Mouse (Mus musculus): ENCODE results near the gene Kcnh2.
A peak's percentile ranks its signal among the peaks of the same experiment; 100 is the strongest.

Kcnh2 gene

DNA sequence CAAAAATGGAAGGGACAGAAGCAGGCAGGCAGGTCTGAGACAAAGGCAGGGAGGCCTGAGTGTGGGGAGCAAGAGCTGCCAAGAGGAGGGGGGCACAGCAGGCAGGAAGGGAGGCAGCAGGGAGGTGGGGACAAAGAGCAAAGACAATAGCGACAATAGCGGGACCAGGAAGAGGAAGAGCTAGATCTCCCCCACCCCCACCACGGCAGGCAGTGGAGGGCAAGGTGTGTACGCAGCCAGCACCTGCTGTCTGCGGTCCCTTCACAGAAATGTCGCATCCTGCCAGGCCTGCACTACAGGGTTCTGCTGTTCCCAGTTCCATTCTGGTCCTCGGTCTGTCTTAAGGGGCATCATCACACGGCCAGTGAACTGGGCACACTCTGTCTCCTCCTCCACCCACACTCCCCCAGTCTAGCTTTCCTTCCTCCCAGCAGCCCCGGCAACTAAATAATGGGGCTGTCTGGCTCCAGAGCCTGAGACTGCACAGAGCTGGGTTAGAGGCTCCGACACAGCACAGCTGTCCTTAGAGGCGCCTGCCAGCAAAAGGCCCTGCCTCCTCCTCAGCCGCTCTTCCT, 6.8 kb downstream of the Kcnh2 start:
- no peak for DNase-seq

DNA sequence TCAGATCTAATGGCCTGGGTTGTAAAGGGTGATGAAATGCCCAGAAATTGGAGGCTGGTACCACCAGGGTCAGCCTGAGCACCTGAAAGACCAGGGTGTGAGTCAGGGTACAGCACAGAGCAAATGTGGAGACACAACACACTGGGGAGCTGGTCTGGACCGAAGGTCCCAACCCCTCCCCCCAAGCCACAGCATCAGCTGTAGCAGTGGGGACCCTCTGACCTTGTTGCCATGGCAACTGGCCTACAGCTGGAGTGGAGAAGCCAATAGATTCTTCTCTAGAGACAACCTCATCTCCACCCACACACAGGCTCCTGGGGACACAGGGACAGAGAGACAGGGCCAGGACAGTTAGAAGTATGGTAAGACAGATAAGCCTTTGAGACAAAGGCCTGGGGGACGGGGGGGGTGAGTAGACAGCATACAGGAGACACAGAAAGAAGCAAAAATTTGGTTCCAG, 7.4 kb downstream of the Kcnh2 start:
- DNase-seq, result no peak

- no peak for DNase-seq
These were observed 8.0 kb downstream of the Kcnh2 start for GRCm38 (mm10) chr5:24343379-24343778.

DNA sequence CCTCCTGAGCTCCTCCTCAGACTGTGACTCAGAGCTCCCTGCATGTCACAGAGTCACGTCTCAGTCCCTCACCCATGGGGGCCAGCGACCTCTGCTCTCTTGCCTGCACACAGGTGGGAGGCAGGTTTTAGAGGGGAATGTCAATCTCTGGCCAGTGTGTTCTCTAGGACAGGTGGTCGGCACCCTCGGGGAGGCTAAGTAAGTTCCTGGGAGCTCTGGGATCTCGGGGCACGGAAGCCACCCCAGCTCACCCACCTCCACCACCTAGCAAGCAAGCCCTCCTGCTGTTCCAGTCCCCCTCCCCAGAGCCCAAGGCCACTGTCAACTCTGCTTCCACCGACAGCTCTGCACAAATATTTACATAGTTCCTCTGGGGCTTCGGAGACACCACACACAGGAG, 8.4 kb downstream of the Kcnh2 start:
- DNase-seq, result no peak

GRCm38 (mm10) chr5:24342205-24342963, 9.0 kb downstream of the Kcnh2 start:
- DNase-seq, result no peak

GRCm38 (mm10) chr5:24337821-24338220, 13.6 kb downstream of the Kcnh2 start:
- DNase-seq, result no peak

- DNase-seq, result no peak
These were observed 14.0 kb downstream of the Kcnh2 start for GRCm38 (mm10) chr5:24337366-24337765.

GRCm38 (mm10) chr5:24335888-24336511, 15.4 kb downstream of the Kcnh2 start:
- DNase-seq, result peak; percentile 42

DNA sequence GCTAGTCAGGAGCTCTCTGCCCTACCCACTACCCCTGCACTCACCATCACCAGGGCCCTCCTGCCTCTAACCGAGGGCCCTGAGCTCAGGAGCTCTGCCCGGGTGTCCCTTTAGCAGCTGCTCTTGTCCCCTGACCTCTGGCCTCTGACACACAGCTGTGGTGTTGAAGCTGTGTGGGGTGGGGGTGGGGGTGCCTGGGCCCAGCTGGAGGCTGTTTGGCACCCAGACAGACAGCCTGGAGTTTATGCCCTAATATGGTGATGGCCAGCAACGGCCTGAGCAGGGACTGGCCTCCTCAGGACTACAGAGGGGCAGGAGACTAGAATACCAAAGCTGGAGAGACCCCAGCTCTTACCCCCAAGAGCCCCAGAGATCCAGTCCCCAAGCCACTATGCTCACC, 16.7 kb downstream of the Kcnh2 start:
- DNase-seq, result no peak

DNA sequence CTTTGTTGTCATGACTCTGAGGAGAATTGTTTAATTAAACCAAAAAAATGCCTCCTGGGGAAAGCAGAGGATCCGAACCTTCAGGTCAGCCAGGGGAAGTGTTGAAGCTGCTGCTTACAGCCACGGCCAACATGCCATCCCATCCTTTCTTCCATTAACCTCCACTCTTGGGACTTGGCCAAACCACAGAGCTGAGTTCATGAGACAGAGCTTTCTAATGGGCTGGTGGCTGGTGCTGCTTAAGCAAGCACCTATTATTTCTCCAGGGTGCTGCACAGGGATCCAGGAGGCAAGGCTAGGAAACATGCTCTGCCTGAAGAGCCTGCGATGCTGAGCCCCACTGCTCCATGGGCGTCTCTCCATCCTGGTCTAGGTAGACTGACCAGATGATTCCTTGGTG, 19.0 kb downstream of the Kcnh2 start:
- DNase-seq, result no peak

GRCm38 (mm10) chr5:24329965-24330298, 21.5 kb downstream of the Kcnh2 start:
- no peak for DNase-seq

- peak; percentile 66 for DNase-seq
These were observed 22.0 kb downstream of the Kcnh2 start for GRCm38 (mm10) chr5:24329212-24329964.

GRCm38 (mm10) chr5:24328813-24329211, 22.6 kb downstream of the Kcnh2 start:
- DNase-seq, result peak; percentile 47

GRCm38 (mm10) chr5:24326842-24327417, 24.5 kb downstream of the Kcnh2 start:
- DNase-seq, result no peak

DNA sequence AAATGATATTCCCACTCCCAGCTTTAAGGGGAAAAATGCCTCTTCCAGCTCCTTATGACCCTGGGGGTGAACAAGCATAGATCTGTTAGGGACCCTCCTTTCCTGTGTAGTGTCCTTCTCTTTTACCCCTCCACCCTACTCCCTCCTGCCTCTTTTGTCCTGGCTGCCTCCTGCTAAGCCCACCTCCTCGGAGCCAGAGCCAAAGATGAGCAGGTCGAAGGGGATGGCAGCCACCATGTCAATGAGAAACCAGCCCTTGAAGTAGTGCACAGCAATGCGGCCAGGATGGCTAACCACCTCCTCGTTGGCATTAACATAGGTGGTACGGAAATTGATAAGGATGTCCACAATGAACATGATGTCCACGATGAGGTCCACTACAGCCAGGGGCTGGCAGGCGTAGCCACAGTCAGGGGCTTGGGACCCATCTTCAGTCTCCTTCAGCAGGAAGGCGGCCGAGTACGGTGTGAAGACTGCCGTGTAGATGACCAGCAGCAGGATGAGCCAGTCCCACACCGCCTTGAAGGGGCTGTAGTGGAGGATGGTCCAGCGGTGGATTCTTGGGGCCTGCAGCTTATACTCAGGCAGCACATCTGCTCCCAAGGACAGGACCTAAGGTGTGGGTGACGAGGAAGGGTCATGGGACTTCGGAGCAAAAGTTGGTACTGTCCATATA, 25.1 kb downstream of the Kcnh2 start:
- no peak for DNase-seq

DNA sequence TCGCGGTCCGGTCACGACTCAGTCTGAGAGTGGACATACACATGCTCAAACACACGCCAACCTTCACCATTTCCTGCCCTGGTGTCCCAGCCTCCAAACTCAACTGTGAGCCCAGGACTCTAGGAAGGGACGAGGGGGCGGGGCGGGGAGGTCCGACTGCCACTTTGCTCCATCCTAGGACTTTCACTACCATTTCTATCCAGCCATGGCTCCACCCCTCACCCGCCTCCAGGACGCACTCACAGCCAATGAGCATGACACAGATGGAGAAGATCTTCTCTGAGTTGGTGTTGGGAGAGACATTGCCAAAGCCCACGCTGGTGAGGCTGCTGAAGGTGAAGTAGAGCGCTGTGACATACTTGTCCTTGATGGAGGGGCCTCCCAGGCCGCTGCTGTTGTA, 26.2 kb downstream of the Kcnh2 start:
- DNase-seq, result no peak

DNA sequence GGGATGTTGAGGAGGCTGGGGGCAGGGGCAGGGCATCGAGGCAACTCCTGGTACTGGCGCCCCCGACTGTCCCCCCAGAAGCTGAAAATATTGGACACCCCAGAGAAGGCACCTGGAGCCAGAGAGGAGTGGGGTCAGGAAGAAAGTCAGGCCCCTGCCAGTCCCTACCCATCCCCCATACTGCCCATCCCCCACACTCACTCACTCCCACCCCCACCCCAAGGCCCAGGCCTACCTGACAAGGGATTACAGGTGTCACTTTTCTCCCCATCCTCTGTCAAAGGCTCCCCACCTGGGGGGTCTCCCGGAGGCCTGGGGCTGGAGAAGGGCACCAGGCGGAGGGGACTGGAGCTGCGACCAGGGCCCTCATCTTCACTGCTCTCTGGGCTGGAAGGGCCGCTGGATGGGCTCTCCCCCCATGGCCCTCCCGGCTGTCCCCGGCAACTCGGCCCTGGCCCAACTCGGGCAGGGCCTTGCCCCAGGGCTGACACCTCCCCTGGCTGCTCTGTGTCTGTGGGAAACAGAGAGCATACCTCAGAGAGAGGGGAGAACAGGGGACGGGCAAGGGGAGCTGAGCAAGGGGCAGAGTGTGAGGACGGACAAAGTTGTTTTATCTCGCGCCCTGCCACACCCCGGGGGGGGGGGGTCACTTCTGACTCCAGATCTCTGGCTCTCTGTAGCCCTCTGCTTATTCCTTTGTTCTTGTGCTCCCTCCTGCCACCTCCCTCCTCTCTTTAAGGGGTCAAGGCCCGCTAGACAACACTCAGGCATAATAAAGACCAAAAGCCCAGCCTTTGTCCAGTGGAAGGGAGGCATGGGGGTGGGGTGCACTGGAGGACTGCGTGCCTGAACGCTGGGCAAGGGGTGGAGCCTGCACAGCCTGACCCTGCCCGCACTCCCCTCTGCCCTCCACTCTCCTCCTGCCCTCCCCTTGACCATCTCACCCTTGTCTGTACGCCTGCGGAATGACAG, 29.4 kb downstream of the Kcnh2 start:
- no peak for DNase-seq

GRCm38 (mm10) chr5:24320894-24321293, 30.5 kb downstream of the Kcnh2 start:
- no peak for DNase-seq

DNA sequence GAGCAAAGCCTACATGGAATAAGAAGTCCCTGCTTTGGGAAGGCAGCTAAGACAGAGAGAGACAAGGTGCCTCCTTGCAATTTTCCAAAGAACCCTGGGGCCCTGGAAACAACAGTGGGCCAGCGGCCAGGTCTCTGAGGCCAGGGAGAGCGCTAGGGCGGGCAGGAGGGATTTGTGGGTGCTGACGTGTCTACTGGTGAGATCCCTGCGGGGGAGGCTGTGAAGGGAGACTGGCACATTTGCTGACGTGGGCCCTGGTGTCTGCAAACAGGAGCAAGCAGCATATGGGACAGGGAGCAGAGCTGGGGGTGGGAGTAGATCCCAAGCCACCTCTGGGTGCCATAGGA, 31.0 kb downstream of the Kcnh2 start:
- DNase-seq, result no peak

DNA sequence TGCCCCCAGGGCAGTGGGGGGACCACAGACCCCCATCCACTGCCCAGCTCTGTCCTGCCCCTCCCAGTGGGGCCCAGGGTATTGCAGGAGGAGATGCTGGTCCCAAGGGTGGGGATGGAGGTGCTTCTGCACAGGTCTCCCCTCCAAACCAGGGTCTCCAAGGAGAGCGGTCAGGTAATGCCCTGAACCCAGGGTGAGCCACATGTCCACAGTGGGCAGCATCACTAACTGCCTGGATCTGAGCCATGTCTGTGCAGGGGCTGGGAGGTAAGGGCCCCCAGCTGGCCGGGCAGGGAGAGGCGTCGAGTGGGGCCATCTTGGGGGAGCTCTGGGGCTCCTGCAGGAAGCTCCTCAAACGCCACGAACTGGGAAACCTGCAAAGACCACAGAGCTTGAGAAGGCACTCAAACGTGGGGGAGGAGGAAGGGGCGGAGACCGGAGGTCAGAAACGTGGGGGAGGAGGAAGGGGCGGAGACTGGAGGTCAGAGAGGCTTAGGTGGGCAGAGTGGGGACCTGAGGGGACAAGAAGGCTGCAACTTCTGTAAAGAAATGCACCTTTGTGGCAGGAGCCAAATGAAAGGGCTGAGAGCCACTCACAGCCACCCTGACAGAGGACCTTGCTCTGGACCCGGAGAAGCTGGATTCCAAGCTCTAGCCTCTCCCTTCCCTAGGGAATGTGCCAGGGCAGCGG, 31.5 kb downstream of the Kcnh2 start:
- no peak for DNase-seq

DNA sequence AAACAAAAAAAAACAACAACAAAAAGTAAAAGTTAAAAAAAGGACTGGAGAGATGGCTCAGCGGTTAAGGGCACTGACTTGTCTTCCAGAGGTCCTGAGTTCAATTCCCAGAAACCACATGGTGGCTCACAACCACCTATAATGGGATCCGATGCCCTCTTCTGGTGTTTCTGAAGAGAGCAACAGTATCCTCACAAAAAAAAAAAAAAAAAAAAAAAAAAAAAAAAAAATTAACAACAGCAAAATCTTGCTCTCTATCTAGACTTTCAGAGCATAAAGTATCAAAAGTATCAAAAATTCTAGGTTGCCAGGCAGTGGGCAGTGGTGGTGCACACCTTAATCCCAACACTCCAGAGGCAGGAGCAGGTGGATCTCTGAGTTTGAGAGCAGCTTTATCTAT, 42.2 kb downstream of the Kcnh2 start:
- no peak for DNase-seq
